Mouse (Mus musculus) ovary, adult 18-20 months (tissue): ENCODE results near the gene Basp1.

Source experiments
- DNase-seq: peaks from one replicate; pipeline ENCODE4 v3.0.0; 2022; ENCODE audit warnings: low spot score, mixed read lengths

The Basp1 gene

DNA sequence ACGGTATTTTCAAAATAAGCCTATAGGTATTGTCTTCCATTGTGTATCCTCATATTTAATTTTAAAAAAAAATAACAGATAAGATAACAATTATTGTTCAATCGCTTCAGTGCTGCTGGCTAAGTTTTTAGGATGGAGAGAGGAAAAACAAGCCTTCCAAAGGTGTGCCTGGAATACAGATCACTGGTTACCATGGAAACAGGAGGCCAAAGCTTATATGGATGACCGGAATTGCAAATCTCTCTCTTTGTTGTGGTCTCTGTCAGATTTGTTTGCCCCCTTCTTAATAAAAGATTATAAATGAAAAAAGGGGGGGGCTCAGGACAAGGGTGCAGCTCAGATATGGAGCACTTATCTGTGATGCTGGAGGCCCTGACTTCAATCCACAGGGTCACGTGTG, 2.4 kb upstream of the Basp1 start:
- DNase-seq: no peak

DNA sequence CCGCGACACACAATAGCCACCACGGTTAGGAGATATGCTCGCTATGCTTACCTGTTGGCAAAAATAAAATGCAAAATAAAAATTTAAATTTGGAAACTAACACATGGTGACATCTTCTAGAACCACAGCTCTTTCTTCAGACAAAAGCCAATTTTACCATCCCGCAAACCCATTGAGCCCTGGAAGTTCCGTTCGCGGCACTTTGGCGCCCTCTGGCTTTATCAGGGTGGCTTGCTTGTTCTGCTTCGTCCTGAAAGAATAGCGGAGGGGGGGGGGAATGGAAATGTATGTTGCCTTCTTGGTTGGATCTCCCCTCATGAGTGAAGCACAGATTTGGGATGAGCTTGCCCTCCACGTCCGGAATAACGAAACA, 1.2 kb upstream of the Basp1 start:
- peak; percentile 45 for DNase-seq

DNA sequence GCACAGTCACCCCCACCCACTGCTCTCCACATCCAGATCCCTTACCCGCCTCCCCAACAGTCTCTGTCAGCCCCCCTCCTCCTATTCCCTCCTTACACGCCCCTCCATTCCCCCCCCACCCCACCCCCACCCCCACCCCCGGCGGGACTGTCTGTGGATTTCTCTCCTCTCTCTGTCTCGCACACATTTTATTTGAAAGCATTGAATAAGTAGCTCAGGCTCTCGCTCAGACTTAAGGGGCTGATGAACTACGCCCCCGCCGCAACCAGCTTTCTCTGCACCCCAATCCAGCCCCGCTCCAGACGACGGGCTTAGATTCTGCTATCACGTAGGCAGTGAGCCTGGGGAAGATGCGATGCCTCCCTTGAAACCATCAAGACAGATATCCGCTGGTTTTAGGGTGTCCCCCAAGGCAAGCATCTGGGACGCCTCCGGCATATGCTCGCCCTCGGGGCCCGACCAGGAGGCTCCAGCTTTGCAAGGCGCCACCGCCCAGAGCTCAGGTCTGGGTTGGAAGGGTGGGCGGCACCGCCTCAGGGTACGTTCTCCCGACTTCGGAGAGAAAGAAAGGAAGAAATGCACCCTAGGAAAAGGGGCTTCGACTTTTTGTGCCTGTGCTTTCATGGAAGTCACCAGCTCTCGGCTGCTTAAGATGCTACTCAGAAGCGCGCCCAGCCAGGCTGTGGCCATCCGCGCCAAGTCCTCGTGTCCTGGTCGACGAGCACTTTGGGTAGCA, 615 bp upstream of the Basp1 start:
- no peak for DNase-seq

DNA sequence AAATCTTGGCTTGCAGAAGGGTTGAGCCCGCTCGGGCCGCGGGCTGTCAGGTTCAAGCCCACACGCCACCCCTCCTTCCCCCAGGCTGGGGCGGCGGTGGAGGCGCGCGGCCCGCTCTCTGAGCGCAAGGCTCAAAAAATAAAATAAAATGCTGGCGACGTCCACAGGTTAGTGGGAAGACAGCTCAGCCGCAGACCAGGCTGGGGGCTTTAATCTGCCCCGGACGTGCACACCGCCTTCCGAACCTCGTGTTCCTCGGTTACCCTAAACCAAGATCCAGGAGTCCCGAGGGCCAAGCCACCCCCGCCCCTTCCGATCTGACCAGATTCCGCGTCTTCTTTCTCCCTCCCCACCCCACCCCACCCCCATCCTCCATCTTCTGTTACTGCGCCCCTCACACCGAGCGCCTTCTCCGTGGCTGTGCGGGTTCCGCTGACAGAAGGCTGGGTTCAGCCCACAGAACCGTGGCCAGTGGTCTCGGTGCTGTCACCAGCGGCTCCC, 753 bp downstream of the Basp1 start:
- no peak for DNase-seq

DNA sequence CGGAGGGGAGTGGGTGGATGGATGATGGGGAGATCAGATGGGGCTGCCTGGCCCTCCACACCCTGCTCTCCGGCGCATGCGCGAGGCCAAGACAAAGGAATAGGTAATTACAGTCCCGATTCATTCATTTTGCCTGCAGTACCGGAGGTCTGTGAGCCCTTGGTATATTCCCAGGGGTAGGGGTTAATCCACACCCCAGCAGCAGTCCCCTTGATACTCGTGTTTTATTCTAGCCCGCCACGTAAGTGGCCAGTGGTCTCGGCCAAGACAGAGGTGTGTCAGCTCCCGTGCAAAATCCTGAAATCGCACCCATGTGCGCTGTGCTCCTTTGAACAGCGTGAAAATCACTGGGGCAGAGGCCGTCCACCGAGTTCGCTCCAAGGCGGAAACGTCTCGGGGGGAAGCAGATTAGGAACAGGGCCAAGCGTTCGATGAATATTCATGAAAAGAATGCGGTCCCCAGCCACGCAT, 1.4 kb downstream of the Basp1 start:
- no peak for DNase-seq

DNA sequence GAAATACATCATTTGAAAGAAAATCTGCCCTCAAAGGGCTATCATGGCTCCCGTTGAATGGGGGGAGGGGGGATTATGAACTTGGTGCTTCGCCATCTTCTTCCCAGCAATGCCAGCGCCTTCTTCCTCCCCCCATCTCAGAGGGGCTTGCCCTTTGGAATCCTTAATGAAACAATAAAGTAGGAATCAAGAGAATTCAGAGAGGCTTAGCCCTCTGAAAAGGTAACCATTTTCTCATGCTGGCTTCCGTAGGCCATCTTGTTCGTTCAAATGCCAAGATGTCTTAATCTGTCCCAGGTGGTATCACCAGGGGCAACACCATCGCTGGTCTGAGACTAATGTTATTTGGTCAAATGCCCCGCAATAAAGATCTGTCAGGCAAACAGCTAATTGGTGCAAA, 2.1 kb downstream of the Basp1 start:
- DNase-seq: no peak

DNA sequence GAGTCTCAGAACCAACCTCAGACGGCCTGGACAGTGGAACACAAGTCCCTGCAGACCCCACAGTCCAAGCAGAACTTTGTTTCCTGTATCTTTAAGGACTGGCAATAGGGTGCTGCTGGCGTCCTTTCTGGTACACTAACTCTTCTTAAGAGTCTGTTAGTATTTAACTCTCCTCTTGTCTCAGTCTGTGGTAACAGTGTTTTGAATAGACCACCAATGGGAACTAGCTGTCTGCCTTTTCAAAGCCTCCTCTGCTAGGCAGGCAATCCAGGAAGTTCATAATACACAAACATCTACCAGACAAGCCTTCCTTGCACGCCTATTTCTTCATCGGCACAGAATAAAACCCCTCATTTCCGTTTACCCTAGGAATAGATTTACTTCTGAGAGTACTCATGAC, 7.6 kb downstream of the Basp1 start:
- DNase-seq: no peak

DNA sequence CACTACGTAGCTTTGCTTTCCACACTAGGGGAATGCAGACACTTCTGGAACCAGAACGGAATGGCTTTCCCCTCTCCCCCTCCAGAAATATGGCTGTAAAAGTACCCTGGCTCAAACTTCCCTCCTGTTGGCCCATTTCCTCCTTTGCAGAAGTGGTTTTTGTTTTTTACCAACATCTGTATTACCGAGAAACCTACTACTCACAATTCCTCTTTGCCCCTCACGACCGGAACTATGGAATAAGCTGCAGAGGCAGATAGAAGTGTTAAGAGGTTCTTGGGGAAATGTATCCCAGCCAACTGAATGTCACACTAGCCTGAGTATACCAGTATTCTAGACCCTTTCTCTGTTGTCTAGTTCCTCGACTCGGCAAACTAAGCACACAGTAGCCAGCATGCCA, 9.7 kb downstream of the Basp1 start:
- DNase-seq: no peak

DNA sequence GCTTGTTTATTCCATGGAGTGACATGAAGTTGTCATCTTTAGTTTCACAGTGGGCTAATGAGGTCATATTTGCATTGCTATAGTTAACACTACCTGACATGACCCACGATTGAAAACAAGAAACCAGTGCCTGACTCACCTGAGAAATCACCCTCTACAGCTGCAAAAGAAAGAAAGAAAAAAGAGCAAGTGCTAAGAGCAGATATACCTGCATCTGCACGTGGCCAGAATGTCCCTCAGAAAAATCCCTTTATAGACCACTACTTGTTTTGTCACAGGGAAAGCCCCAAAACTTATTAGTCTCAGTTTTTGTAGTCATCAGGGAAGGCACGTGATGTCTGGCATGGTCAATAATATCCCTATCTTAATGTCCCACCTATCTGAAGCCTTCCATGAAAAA, 11.6 kb downstream of the Basp1 start:
- DNase-seq: no peak

DNA sequence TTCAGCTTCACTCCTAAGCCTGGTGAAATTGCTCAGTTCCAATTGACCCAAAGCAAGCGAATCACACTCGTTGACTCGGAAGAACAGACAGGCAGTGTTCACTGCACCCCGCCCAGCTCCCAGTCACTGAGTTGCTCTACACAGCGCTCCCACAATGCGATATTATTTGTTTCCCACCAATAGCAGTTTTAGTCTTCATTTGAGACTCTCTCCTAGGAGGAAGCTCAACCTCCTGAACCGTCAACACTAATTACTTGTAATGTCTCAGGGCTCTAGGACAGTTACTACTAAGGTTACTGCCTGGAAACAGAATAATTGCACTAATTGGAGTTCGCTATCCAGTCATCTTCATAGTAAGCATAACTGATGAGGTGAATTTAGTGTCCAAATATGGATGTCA, 13.3 kb downstream of the Basp1 start:
- DNase-seq: no peak

DNA sequence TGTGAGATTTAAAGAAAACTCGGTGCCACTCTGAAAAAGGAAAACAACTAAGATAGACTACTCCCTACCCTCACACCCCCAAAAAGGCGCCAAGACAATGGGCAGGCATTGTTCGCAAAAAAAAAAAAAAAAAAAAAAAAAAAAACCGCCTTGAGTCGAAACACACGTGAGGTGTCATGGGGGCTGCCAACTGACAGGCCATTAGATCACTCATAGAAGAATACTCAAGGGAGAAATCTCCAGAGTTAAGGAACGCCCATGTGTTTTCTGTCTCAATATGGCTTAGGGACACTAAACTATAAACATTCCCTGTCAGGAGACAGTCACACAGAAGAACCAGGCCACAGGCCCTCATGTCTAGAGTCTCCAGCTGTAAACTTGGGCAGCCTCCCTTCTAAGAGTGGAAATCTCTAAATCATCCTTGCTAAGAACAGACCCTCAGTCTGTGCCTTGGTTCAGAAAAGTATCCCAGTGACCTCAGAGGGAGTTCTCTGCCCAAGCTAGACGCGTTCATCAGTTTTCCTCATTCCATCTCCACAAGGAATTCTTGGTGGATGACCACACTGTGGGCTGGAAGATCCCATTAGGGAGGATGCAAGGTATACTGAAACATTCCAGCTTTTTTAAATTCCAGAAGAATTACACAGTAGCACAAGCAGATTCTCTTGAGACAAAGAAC, 17.5 kb downstream of the Basp1 start:
- DNase-seq: no peak

DNA sequence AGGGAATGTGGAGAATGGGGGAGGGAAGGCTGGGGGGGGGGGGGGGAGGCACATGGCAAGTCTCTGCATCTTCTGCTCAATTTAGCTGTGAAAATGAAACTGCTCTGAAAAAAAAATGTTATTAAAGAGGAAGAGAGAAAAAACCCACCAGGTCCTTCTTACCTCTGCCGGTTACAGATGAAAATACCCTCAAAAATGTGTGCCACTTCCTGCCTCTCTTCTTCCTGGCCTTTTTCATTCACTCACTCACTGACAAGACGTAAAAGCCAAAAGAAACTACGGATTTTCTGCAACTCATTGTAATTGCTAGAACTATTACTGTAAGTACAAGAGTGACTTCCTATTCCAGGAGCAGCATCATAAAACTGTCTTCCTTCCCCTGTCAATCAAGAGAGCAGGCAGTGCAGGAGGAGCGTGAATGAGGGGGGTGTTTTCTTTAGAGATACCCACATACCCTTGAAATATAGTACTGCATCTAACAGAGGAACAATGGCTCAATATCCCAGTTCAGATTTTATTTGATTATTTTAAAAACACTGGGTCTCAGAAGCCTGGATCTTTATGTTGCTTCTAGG, 21.0 kb downstream of the Basp1 start:
- no peak for DNase-seq

DNA sequence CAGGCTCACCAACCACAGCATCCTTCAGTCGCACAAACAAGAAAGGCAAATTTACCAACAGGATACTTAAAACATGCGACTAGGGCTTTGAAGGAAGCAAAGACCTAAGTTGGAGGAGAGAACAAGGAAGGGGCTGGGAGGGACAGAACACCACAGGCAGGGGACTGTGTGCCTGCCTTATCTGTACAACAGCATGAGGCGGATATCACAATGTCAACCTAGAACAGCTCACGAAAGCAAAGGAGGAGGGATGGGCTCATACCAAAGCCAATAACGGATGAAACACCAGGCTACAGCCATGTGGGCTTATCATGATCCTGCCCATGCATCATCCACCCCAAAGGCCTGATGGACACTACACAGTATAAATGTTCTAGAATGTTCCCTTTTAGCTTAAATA, 22.4 kb downstream of the Basp1 start:
- DNase-seq: no peak

DNA sequence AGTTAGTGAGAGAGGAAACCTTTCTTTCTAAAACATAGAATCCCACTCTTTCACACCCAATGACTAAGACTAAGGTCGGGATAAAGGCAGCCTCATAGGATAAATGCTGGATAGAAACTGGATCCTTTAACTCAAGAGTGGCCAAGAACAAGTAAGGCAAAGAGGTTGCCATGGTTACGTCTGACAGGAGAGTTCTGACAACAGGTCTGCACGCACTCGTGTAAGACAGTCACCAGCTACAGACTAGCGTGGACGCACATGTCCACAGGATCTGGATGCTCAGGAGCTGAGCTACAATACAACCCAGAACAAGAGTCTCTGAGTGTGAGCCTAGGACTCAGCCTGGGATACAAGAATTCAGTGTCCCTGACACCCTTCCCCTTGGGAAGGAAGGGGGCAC, 26.0 kb downstream of the Basp1 start:
- no peak for DNase-seq

DNA sequence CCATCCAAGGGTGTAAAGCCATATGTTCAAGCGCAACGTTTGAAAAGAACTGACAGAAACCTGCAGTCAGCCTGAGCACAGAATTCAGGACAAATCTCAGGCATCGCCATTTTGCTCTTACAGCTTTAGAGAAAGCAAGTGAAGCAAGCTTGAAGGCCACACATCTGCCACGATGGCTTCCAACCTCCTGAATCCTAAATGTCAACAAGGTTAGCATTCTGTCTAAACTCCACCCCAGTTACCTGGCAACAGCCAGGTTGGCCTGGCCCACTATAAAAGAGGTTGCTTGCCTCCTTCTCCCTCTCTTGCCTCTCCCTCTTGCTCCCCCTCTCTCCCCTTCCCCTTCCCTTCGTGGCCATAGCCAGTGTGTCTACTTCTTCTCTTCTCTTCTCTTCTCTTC, 33.5 kb downstream of the Basp1 start:
- DNase-seq: no peak

DNA sequence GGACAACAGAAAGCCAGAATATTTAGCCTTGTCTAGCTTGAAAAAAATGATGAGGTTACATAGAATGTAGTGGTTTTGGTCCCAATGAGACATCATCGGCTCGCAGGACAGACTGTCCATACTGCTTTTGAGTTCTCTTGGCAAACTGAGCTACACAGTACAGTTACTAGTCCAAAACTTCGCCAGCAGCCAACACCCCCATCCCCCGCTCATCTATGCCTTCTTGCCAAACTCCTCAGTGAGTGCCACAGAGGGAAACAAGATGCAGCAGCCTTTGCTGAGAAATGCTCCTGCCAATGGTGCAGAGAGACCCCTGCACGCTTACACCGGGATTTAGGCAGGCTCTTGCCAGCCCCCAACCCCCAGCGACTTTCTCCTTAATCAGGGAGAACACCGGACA, 34.9 kb downstream of the Basp1 start:
- no peak for DNase-seq

DNA sequence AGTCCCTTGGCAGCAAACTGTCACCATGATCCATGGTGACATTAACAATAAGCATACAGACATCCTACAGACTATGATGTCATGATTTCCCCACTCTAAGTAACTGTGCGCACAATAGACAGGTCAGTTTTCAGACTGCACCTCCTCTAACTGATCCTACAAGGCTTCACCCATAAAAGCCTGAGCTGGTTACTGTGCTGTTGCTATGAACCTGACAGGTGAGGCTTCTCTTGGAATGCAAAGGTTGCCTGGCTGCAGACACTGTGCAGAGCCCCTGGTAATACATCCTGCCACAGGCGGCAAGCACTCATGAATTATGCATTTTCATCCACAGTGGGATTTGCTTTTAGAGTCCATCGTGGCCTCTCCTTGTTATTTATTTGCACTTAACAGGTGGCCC, 36.6 kb downstream of the Basp1 start:
- DNase-seq: no peak

DNA sequence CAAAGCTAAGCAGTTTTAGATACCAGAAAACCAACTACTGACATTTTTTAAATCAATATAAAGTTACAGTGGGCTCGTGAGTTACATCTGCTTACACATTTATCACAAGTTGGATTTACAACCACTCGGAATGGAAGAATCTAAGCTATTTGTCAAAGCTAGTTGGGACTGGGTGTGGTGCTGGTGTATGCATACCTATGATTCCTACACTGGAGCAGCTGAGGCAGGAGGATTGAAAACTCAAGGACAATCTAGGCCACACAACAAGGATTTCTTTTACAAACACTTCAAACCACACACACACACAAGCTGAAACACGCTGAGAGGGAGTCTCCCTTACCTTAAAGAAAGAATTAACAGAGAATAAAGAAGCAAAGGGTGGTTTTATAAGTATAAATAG, 40.1 kb downstream of the Basp1 start:
- DNase-seq: no peak

DNA sequence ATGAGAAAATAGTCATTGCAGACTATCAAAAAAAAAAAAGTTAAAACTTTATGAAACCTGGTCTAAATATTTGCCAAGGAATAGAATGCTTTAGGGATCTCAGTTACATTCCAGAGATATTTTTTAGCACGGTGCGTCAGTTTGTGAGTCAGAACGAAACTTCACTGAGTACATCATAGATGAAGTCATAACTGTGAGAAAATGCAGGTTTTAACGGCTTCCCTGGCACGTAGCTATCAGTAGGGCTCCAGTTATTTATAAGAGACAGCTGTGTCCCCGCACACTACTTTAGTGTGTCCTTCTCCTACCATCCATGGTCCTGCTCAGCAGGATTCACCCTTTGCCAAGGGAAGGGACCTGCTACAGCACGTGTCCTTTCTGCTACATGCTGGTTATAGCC, 44.0 kb downstream of the Basp1 start:
- no peak for DNase-seq

DNA sequence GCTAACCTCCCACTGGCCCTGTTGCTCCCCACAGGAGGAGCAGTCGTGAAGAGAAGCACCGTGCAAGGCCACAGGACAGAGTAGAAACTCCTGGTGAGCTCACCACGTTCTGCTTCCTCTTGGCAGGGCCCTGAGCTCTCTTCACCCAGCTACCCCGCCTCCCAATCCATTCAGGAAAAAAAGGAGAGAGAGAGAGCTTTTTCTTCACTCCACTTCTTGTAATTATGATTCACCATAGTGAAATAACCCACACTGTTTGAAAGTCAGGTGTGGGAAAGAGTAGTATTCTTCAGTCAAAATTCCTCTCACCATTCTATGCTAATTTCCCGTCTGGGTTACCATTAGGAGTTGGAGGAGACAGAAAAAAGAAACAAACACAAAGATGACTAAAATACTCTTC, 48.1 kb downstream of the Basp1 start:
- no peak for DNase-seq

DNA sequence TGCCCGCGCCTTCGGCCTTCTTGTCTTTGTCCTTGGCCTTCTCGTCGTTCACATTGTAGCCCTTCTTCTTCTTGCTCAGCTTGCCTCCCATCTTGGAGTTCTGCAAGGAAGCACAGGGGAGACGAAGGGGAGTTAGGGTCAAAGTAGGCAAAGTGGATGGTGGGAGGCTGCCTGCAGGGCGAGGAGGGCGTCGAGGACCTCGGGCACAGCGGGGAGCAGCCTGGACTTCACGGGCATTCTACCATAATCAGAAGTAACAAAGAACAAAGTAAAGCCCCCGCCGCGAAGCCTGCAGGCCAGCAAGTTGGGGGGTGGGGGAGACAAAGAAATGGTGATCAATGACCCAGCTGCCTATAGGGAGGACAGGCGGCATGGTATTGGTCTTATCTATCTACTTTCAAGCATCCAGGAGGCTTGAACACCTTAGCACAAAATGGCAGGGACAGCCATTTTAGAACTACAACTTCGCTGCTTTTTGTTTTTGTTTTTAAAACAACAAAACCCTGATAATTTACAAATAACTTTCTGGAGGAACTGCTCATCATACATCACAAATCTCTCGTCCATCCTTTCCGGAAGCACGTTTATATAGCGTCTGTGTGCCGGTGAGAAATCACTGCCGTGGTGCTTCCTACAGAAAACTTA, 48.6 kb downstream of the Basp1 start:
- no peak for DNase-seq

DNA sequence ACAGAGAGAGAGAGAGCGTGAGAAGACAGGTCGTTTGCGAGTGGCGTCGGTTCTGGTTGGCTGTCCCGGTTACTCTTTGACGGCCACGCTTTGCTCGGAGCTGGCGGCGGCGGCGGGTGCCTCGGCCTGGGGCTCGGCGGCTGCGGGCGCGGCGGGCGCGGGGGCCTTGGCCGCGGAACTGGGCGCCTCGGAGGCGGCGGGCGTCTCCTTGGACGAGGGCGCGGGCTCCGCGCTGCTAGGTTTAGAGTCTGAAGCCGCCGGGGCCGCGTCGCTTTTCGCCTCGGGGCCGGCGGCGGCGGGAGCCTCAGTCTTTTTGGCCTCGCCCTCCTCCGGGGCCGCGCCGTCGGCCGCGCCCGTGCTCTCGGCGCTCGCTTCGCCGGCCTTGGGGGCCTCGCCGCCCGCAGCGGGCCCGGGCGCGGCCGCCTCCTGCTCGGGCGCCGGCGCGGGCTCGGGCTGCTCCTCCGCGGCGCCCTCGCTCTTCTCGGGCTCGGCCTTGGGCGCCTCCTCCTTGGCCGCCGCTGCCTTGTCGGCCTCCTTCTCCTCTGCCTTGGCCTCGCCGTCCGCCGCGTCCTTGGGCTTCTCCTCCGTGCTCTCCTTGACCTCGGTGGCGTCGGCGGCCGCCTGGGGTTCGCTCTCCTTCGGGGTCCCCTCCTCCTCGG, 49.3 kb downstream of the Basp1 start:
- DNase-seq: peak; percentile 30
